Mouse (Mus musculus) cerebellum, postnatal 14 days (tissue): Measurements from ENCODE around the gene Cd7.
"Not testable (repeated sequence)": the region's sequence is repeated elsewhere in the genome, so short reads cannot be mapped to it uniquely, and the experiment has no call there.

Experiments
- DNase-seq, 2 experiments: peaks; one replicate each; pipeline ENCODE4 v3.0.0; 2021; ENCODE audit warnings: mixed read lengths in 2 of 2

Gene Cd7

DNA sequence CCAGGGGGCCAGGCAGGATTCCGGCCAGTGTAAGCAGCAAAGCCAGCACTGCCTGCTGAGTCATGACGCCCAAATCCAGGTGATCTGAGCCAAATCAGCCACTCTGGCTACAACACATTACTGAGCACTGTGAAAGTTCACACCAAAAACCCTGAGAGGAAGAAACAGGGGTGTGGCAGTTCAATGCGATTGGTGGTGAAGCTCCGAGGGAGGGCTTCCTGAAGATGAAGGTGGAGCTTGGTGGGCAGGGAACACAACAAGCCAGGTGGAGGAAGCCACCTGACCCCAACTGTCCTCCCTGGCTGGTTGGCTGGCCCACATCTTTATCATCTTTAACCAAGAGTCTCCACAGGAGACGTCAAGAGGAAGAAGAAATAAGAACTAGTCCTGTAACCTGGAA, at the start of gene Cd7:
TSS of gene Cd7 (minus strand) at position 117 of the 400 bp plus-strand sequence.
- DNase-seq: no peak

DNA sequence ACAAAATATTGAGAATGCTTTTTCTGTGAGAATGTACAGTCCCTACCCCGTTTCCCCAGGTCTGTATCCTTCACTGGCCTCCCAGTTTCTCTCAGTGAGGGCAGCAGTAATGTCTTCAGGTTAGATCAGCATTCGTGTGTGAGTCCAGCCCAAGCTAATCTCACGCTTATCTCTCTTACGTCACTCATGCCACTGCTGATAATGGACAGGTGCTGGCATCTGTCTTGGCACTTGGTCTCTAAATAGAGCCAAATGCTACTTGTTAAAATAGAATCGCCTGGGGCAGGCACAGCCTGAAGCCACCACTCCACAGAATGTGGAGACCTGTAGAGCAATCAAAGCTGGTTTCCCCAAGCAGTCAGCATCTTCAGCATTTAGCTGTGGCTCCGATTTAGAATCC, 49.8 kb upstream of the Cd7 start:
- DNase-seq: no peak

DNA sequence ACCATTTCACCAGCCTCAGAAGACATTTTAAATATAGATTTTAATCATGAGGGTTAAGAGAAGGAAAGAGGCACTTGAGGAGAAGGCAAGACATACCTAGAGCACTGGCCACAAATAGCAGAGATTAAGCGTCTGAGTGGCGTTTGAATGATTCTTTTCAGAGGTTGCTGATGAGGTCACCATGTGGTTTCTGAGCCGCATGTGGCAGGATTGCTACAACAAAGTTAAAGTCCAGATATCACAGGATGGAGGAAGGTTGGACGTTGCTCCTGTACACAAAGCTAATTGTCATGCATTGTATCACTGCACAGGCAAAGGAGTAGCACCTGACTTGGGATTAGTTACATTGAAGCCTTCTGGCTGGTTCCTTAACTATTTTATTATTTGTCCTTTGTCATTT, 47.1 kb upstream of the Cd7 start:
- no peak for DNase-seq

DNA sequence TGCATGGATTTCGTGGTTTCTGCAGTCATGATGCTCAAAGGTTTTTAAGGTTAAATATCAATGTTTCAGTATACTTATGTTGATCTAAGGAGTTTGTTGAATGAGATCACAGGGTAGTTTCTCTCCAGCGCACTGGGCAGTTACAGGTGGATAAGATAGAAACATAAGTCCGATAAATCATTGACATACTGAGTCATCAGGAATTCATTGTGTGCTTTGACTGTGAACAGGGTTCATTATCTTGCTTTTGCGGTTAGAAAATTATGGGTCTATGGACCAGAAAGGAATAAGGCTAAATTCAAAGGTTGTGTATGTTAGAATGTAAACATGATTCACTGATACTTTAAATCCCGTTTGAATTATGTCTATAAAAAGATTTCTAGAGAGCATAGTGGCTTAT, 46.0 kb upstream of the Cd7 start:
- DNase-seq: no peak

DNA sequence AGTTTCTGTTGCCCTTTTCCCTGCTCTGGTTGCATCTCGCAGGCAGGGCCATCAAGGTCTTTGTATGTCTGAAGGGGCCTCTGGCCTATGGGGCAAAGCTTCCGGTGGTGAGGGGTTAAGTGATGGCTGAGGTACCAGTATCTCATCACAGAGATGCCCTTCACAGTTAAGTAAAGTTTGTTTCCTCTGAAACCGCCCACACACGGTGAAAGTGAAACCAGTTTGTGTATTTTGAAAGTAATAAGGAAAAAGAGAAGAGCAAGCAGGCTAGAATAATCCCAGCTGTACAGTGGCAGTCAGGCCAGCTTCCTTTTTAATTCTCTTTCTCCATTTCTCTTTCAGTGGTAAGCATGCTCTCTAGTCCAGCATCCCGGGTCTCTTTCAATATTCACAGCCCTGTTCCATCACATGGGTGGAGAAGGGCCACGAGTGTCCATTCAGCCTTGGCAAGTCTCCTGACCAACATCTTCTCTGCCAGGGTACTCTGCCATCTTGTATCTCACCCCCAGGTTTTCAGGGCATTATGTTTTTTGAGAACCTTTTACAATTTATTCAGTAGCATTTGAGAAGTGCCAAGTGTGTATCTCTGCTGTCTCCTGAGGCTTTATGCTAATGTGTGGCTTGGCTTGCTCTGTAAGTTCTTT, 43.8 kb upstream of the Cd7 start:
- DNase-seq: no peak

DNA sequence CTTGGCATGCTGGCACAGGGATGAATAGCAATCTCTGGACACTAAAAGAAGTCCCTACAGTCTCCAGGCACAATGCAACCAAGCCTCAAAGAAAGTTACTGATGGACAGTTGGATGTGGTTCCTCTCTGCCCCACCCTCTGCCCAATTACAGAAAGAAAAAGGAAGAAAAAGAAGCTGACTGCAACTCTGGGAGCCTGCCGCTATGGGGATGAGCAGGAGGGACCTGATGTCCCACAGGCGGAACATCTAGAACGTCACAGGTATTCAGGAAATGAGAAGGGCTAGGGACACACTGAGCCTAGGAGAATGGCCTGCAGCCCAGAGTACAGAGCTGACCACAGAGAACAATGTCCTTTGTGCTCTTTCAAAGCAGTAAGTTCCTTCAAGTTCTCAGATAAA, 43.0 kb upstream of the Cd7 start:
- no peak for DNase-seq

DNA sequence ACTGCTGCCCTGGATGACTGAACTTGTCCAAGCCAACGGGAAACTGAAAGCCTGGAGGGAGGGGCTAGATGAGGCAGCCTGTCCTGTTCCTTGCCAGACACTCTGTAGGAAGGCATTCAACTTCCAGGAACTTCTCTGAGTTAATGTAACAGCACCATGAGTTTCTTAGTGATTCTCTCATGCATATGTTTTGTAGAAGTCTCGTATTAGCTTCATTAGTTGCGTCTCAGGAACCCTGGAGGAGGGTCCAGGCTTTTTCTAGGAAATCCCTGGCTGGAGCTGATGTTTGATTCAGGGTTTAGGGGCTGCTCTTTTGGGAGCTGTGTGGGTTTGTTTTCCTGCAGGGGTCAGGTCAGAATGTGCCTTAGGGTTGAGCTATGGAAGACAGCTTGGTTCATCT, 41.9 kb upstream of the Cd7 start, which contains the start of gene Sectm1a:
TSS of gene Sectm1a (minus strand) at position 101 of the 400 bp plus-strand sequence.
- DNase-seq: no peak

DNA sequence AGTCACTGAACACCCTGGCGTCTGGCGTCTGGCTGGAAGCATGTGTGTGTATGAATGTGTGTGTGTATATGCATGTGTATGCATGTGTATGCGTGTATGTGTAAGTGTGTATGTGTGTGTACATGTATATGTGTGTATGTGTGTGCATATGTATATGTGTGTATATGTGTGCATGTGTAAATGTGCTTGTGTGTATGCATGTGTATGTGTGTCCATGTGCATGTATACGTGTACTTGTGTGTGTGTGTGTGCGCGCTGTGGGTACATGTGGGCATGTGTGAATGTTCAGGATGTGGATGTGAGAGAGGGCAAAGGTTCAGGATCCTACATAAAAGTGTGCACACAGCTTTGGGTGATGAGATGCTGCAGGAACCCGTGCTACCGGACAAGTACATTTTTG, 41.1 kb upstream of the Cd7 start:
- no peak for DNase-seq

DNA sequence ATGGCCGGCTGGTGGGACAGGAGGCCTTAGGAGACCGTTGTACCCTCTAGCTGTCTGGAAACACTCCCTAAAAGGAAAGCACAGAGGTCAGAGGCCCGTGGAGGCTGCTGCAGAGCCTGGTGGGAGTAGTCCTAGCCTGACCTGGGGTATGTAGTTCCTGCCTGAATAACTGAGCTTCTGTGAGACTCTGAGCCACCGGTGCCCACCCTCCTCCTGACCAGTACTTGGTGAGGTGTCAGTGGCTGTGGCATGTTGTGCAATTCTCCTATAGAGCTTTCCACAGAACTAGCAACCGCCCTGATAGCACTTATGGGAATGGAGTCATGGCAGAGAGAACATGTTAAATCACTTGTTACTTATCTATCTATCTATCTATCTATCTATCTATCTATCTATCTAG, 36.4 kb upstream of the Cd7 start:
- DNase-seq: no peak

DNA sequence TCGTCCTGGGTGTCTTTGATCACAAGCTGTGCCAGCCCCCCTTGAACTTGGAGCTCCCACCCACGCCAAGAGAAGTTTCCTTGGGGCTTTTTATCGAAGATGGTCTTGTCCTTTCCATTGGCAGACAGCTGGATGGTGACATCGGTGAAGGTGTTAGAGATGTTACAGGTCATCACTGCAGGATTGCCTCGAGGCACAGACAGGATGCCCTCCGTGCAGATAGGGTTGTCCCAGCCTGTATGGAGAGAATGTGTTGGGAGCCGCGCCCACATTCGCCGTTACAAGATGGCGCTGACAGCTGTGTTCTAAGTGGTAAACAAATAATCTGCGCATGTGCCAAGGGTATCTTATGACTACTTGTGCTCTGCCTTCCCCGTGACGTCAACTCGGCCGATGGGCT, 30.4 kb upstream of the Cd7 start:
- DNase-seq: not testable (repeated sequence)

DNA sequence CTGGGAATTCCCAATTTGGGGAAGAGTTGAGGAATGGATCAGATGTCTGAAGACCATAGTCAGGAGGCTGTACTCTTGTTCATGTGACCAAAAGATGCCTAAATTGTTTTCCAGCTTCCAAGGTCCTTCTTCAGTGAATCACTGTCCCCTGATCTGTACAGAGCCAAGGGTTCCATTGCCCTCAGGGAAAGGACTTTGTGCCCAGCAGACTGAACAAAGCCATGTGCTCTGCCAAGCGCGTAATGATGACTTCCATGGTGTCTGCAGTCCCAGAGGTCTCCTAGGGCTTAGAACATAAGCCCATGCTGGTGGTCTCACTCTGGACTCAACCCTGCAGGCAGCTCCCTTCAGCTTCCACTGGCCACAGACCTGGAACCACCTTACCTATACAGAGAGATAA, 28.7 kb upstream of the Cd7 start:
- no peak for DNase-seq

DNA sequence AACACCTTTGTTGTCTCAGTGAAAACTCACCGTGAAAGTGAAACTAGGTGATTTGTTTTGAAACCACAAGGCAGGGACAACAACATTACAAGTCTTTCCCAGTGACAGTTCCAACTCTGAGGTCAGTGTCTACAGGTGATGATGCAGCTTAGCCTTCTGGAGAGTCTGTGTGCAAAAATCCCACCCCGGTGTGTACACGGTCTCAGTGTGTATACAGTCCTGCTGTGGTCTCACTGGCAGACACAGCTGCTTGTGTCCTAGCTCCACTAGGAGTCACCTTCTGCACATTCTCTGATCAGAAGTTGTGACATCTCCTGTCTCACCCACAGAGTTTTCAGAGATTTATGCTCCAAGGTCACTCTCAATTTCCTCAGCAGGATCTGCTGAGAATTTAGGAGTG, 25.0 kb upstream of the Cd7 start:
- no peak for DNase-seq

DNA sequence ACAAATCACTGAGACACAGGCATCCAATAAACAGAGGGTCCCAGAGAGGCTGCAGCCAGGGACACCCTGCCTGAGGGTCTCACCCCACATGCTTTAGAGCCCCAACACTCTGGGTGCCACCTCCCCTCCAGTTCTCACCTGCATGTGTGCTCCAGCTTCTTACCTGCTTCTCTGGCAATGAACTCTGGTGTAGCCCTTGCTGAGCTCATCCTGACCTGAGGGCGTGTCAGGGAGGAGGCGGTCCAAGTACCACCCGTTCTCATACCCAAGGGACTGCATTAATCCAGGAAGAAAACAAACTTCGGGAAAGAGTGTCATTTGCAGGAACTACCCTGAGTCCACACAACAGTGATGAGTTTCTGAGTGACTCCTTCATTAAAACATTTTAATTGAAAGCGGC, 24.2 kb upstream of the Cd7 start, which contains the start of gene Sectm1b:
TSS of gene Sectm1b (minus strand) at position 191 of the 400 bp plus-strand sequence.
- DNase-seq: no peak

DNA sequence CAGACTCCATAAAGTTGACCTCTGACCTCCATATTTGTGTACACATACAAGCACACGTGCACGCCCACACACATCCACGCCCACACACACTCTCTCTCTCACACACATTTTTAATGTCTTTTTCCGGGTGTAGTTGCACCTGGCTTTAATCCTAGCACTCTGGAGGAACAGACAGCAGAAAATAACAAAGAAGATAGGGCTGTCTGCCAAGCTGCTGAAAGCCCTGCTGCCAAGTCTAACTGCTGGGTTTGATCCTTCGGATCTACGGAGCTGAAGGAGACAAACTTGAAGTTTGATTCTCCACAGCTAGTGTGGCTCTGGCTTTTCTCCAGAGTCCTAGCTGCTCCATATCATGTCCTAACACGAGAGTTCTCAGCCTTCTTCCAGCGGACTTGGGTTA, 22.4 kb upstream of the Cd7 start:
- no peak for DNase-seq

DNA sequence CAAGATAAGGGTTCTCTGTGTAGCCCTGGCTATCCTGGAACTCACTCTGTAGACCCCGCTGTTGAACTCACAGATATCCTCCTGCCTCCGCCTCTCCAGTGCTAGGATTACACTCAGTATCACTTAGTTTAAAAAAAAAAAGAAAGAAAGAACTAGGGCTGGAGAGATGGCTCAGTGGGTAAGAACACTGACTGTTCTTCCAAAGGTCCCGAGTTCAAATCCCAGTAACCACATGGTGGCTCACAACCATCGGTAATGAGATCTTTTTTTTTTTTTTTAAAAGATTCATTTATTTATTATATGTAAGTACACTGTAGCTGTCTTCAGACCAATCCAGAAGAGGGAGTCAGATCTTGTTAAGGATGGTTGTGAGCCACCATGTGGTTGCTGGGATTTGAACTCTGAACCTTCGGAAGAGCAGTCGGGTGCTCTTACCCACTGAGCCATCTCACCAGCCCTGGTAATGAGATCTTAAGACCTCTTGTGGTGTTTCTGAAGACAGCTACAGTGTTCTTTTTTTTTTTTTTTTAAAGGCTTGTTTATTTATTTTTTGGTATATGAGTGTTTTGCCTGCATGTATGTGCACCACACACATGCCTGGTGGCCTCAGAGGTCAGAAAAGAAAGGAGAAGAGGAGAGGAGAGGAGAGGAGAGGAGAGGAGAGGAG, 21.3 kb upstream of the Cd7 start:
- DNase-seq: not testable (repeated sequence)

DNA sequence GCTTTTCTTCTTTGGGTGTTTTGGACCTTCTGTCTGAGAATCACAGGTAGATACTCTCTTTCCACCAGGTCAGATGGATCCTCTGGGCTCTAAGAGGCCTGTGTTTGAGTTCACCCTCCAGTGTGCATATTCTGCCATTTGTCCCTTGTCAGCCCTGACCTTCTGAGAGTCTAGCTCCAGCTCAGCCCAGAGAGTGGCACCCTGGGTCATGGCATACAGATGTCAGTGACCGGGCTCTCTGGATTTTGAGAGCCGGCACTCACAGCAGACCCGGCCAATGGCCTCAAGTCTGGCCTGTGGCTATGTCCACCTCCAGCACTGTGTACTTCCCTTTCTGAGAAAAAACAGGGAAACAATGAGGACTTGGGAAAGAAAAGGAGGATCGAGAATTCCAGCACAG, 20.3 kb upstream of the Cd7 start:
- DNase-seq: no peak

DNA sequence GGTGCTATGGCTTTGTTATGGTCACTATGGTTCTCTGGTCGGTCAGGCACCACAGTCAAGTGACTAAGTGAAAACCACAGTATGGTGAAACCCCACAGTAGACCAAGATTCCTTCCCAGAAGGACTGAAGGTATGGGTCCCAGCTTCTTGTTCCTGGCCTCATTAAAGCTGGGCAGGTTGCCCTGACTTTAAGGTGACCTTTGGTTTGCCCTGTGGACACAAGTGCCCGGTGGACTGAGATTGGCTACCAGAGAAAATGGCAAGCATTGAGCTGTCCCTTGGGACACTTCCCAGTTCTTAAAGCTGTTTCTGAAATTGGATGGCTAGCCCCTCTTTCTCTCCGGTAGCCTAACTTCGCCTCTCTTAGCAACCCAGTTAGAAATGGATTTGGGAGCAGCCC, 19.7 kb upstream of the Cd7 start:
- no peak for DNase-seq

DNA sequence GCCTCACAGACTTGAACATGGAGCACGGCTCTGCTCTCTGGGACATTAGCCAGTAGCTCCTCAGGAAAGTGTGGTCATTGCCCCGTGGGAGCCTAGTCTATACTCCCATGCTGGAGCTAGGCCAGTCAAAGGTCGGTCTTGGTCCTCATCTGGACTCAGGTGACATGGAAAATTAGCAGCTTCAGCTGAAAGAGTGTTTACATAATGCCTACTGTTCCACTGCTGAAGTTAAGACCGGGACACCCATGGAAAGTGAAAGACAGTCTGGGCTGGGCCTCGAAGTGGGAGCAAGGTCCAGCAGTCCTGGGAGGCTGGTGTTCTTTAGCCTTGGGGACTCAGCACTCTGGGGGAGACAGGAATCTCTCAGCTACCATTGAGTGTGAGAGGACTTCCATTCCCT, 18.9 kb upstream of the Cd7 start:
- DNase-seq: no peak

DNA sequence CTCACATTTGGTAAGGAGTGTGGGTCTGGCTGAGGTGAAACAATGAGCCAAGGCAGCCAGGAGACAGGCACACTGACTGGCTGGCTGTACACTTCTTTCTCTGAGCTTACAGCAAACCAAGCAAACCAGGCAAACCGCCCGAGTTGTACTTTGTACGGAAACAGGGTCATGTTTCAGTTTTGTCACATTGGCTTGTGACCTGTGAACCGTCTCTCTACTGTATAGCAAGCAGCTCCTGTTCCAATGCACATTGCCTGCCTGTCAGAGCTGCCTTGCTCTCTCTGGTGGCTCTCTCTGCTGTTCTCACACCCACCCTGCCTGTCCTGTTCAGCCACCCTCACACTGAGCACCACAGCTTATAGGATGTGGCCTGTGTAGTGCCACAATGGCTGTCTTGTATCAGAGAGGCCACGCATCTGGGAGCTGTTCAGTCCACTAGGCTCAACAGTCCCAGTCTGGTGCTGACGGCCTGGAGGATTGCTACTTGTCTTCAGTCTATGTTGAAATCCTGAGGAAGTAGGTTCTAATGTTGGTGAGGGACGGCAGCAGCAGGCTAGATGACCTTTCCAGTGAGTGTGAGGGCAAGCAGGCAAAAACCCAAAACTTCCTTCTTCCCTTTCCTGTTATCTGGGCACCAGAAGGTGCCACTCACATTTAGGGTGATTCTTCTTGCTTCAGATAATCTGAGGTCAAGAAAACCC, 17.5 kb upstream of the Cd7 start:
- no peak for DNase-seq

DNA sequence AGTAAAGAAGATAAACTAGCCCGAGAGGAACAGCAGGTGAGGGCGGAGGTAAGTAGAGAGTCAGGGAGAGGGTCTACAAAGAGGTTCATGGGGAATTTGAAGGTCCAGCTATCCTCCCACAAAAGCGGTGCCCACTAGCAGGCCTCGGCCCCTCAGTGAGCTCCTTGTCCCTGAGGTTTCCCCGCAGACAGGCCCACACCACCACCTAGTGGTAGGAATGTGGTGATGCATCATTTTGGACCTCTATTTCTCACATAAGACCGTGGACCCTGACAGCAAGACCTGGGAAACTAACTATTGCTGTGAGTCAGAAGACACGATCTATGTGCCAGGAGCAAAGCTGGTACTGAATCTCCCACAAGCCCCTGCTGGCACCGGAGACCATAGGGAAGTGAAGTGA, 14.3 kb upstream of the Cd7 start:
- DNase-seq: peak; percentile 89

DNA sequence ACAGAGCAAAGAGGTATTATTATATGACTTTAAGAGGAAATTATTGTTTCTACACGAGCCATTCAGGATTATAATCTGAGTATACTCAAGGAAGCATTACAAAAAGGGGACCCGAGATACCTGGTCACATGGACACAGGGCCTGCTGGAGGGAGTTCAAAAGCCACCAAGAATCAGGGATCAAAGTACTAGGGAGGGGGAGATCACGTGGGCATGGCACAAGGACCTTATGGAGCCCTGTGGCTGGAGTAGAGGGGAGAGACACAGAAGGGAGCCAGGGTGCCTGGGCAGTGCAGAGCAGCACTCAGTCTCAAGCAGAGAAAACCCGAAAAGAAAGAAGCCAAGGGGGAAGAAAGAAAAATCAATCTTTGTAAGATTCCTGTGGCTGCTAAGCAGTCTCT, 13.2 kb upstream of the Cd7 start:
- no peak for DNase-seq

DNA sequence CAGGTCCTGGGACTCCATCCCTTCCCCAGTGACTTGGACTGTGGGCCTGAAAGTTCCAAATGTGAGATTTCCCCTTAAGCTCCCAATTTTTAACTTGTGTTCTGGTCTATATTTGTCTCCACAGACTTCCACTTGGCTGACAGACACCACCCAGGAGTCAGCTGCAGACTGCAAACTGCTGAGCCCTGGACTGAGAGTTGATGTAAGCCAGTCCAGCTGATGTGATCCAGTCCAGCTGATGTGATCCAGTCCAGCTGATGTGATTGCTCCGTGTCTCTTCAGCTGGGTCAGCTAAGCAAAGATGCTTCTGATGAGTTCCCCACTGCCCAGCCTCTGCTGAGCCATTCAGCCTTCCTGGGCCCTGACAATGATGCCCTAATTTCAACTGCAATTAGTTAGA, 12.6 kb upstream of the Cd7 start:
- DNase-seq: no peak

DNA sequence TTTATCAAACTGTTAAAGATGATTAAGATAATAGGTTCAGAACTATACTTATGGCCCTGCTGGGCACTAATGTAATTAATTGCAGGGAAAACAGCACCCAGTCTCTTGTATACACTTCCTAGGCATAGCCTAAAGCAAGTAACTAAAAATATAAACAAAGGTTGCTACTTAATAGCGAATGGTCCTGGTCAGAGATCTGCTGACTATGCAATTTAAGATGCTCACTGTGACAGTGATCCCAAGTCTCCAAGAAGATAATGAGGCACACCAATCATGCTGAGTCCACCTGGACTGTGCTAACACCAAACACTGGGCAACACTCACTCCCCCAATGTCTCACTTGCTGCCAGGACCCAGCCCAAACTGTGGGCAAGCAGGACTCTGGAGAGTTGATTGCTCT, 10.6 kb upstream of the Cd7 start:
- no peak for DNase-seq

DNA sequence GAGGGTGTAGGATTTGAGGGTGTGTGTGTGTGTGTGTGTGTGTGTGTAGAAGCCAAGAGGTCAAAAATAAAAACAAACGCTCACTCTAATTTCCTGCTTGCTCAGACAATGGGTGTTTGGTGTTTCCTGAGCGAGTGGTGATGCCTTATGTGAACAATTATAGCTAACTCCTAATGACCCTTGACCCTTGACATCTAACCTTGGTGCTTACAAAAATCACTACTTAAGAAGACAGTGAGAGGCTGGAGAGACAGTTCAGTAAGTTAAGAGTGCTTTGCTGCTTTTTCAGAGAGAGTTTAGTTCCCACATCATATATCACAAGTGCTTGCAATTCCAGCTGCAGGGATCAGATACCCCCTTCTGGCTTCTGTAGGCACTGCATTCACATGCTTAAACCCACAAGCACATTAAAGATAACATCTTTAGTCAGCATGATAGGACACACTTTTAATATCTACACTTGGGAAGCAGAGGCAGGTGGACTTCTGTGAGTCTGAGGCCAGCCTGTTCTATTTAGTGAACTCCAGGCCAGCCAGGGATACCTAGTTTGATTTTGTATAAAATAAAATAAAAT, 8.7 kb upstream of the Cd7 start:
- DNase-seq: no peak
